Mouse (Mus musculus): ENCODE results near the gene Idh1.

DNA sequence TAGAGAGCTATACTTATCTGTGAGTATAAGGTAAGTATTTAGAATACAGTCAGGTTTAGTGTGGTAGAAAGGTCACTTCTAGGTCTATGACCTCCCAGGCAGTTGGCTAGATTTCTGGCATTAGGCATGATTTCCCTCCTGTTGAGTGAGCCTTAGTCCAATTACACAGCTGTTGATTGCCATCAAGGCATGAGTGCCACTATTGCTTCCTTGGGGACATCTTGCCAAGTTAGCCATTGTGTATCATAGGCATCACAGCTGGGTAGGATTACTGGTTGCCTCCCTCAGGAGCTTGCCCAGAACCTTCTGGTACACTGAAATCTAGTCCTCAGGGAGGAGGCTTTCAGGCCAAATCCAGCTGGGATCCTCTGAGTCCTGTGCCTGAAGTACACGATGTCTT, 53.5 kb downstream of the Idh1 start:
- TF ChIP-seq SRF (IDR thresholded peaks at IDR 0.05; ENCODE audit: control insufficient read depth, insufficient read length, low read depth) (no peak), POLR2AphosphoS2 (IDR thresholded peaks at IDR 0.05; ENCODE audit: insufficient read length, low read depth) (no peak), POLR2A (IDR thresholded peaks at IDR 0.05; ENCODE audit: insufficient read length, low read depth) (no peak), E2F4 (IDR thresholded peaks at IDR 0.05; ENCODE audit: insufficient read depth) (no peak), CEBPB (IDR thresholded peaks at IDR 0.05; ENCODE audit: insufficient read depth, poor library complexity, severe bottlenecking) (no peak), MAX (IDR thresholded peaks at IDR 0.05; ENCODE audit: low read depth) (no peak), TCF3 (IDR thresholded peaks at IDR 0.05; ENCODE audit: insufficient read length, low read depth) (no peak)

Data from myocyte (in vitro differentiated cells).